Mouse (Mus musculus): ENCODE measurements around the gene Tcl1.
"Not testable (repeated sequence)": the region's sequence is repeated elsewhere in the genome, so short reads cannot be mapped to it uniquely, and the experiment has no call there.

DNA sequence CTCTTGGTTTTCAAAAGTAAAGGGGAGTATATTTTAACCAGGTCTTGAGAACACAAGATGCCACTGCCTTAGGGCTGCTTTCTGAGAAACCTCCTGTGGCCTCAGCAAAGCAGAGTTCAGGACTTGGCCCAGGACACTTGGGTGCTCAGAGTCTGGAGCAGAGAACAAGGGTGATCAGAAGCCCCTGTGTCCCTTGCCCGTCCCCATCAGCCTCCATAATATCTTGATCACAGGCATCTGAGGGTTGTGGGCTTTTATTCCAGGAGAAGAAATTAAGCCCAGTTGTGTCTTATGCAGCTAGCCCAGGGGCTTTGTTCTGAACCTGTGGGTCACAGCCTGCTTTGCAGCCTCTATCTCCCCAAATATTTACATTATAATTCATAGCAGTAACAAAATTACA is 20.9 kb downstream of the Tcl1 start, which contains the start of gene Tcl1b4:
- TF ChIP-seq EP300, CTCF (IDR thresholded peaks at IDR 0.05; ENCODE audit: low read depth): not testable (repeated sequence)

Measured in heart, postnatal 0 days (tissue).